Mouse (Mus musculus) limb, embryonic 14.5 days (tissue): ENCODE data around the gene Gm9936. TPM values are rescaled to one million over a fixed set of nuclear protein-coding genes. Genes with fewer than 3 reads are reported as not detected.

Source experiments
- ATAC-seq: fragments of 200-750 bp; cut with Nextera tagmentation; 2 replicates; pipeline ENCODE4 v1.8.0; 2017; ENCODE audit warnings: low read depth, moderate number of reproducible peaks, moderate TSS enrichment; ENCODE audit not compliant: low FRiP score
- DNase-seq: peaks from one replicate; pipeline ENCODE4 v3.0.0-alpha.2; 2015; ENCODE audit warnings: low spot score
- H3K27ac ChIP-seq: fragments of 300-500 bp; sonication (generic); replicated peaks from 2 replicates; pipeline ENCODE4 v1.5.1; 2014; ENCODE audit warnings: low read depth, mild to moderate bottlenecking, low read length, moderate library complexity, mixed read lengths
- H3K27me3 ChIP-seq: fragments of 300-500 bp; sonication (generic); 2 replicates; pipeline ENCODE4 v1.6.1; 2014; ENCODE audit warnings: low read length, mixed read lengths; ENCODE audit not compliant: control insufficient read depth, insufficient read depth
- H3K36me3 ChIP-seq: fragments of 300-500 bp; sonication (generic); 2 replicates; pipeline ENCODE4 v1.6.1; 2014; ENCODE audit warnings: mild to moderate bottlenecking, low read length, moderate library complexity, mixed read lengths; ENCODE audit not compliant: control insufficient read depth, insufficient read depth
- H3K4me1 ChIP-seq: fragments of 300-500 bp; sonication (generic); 2 replicates; pipeline ENCODE4 v1.6.1; 2014; ENCODE audit warnings: antibody characterized with exemption, low read length, mixed read lengths; ENCODE audit not compliant: control insufficient read depth, insufficient read depth
- H3K4me2 ChIP-seq: fragments of 300-500 bp; sonication (generic); replicated peaks from 2 replicates; pipeline ENCODE4 v1.6.1; 2014; ENCODE audit warnings: low read depth, mild to moderate bottlenecking, low read length, moderate library complexity; ENCODE audit not compliant: severe bottlenecking
- H3K4me3 ChIP-seq: fragments of 300-500 bp; sonication (generic); replicated peaks from 2 replicates; pipeline ENCODE4 v1.5.1; 2014; ENCODE audit warnings: low read length
- H3K9ac ChIP-seq: fragments of 300-500 bp; sonication (generic); 2 replicates; pipeline ENCODE4 v1.6.1; 2014; ENCODE audit warnings: mild to moderate bottlenecking, low read depth, low read length, moderate library complexity; ENCODE audit not compliant: severe bottlenecking
- H3K9me3 ChIP-seq: fragments of 300-500 bp; sonication (generic); 2 replicates; pipeline ENCODE4 v1.6.1; 2016; ENCODE audit warnings: low read length; ENCODE audit not compliant: control insufficient read depth
- POLR2A ChIP-seq: fragments of 200-500 bp; IDR thresholded peaks from 2 replicates; pipeline ENCODE4 v1.8.0; 2012; ENCODE audit warnings: inconsistent platforms, mild to moderate bottlenecking, moderate library complexity, borderline replicate concordance; ENCODE audit not compliant: insufficient read depth, insufficient read length; ENCODE audit errors: extremely low read depth
- WGBS: fragments of 180-500 bp; shearing (Covaris S2); extraction: QIAGEN DNeasy Blood & Tissue Kit; methylation state at CpG from one replicate; pipeline ENCODE4 v1.1.7; 2014; 5-methylcytosine and 5-hydroxymethylcytosine counted together
- polyA plus RNA-seq, 2 experiments: library from polyadenylated mRNA; depleted of rRNA in 1 of 2; stranded (reverse) in 1 of 2; unstranded in 1 of 2; fragments of >200 nt; fragmentation: Nextera tagmentation in 1 of 2; extraction: Ambion mirVana in 1 of 2; gene quantifications; 2 replicates each; pipeline versions ENCODE4 v1.2.1 to v1.2.3; 2012 to 2014

The Gm9936 gene
- polyA plus RNA-seq, 2 experiments = 0.13 to 0.36 TPM

- peak within 1 kb of the TSS; percentile 64 for H3K9ac ChIP-seq
These were observed 35.4 kb downstream of the Gm9936 start, which contains the start of gene 1500011B03Rik for GRCm38 (mm10) chr5:114822796-114823688. Gene 1500011B03Rik (minus strand): TSS chr5:114823468.

GRCm38 (mm10) chr5:114818124-114818523 lies 40.4 kb downstream of the Gm9936 start:
- Histone ChIP-seq H3K27me3 (no peaks in the 10 kb centered on the region), H3K4me3 (no peak overlapping the region), H3K9ac (no peak overlapping the region), H3K9me3 (0 out of 2 replicates have a peak, but pooled peaks cover 8% of the 10 kb centered on the region), H3K27ac (no peak overlapping the region), H3K4me2 (no peak overlapping the region), H3K36me3 (peaks cover 8% of the 10 kb centered on the region; the same call in 1 of the 2 replicates), H3K4me1 (no peaks in the 10 kb centered on the region)
- 88% methylated on average over 9 of the region's 11 CpGs for WGBS
- ATAC-seq = no peak
- no peak for DNase-seq
- no peak for TF ChIP-seq POLR2A

More at GRCm38 (mm10) chr5:114822796-114823688, 35.4 kb downstream of the Gm9936 start, which contains the start of gene 1500011B03Rik:
- ATAC-seq (peak; percentile 92), DNase-seq (peak; percentile 89)
- Histone ChIP-seq H3K4me3 (peak within 1 kb of the TSS; percentile 72), H3K36me3 (0 out of 2 replicates have a peak, but pooled peaks cover 3% of the 10 kb centered on the region), H3K27ac (no peak within 1 kb of the TSS), H3K9me3 (0 out of 2 replicates have a peak, but pooled peaks cover 3% of the 10 kb centered on the region), H3K4me2 (peak within 1 kb of the TSS; percentile 49), H3K27me3 (no peaks in the 10 kb centered on the region), H3K4me1 (peaks cover 4% of the 10 kb centered on the region)
- WGBS = 7% methylated on average over 49 of the region's 53 CpGs
- peak; percentile 86; the same call in 1 of the 2 replicates for TF ChIP-seq POLR2A

- no peaks in the 10 kb centered on the region for H3K4me1 ChIP-seq
- no peak overlapping the region for H3K9ac ChIP-seq
- no peak for ATAC-seq
- H3K36me3 ChIP-seq = peaks cover 6% of the 10 kb centered on the region; the same call in 1 of the 2 replicates
- no peak overlapping the region for H3K4me3 ChIP-seq
- no peak overlapping the region for H3K4me2 ChIP-seq
- H3K27me3 ChIP-seq = no peaks in the 10 kb centered on the region
- no peak for TF ChIP-seq POLR2A
- WGBS = 58% methylated on average over 6 of the region's 6 CpGs
- DNase-seq = no peak
- H3K27ac ChIP-seq = no peak overlapping the region
- 0 out of 2 replicates have a peak, but pooled peaks cover 7% of the 10 kb centered on the region for H3K9me3 ChIP-seq
These were observed 41.9 kb downstream of the Gm9936 start for GRCm38 (mm10) chr5:114816599-114816998.

- Histone ChIP-seq H3K27me3 (no peaks in the 10 kb centered on the region), H3K4me1 (no peaks in the 10 kb centered on the region), H3K27ac (peak overlapping the region; percentile 87), H3K4me3 (peak overlapping the region; percentile 89), H3K36me3 (peaks cover 7% of the 10 kb centered on the region), H3K4me2 (peak overlapping the region; percentile 41), H3K9me3 (0 out of 2 replicates have a peak, but pooled peaks cover 5% of the 10 kb centered on the region), H3K9ac (peak overlapping the region; percentile 82)
- ATAC-seq = peak; percentile 96
- TF ChIP-seq POLR2A = peak; percentile 93; the same call in 1 of the 2 replicates
- WGBS = 1% methylated on average over 45 of the region's 50 CpGs
- DNase-seq = peak; percentile 90
These were observed 44.8 kb downstream of the Gm9936 start for GRCm38 (mm10) chr5:114813525-114814181.

- H3K27me3 ChIP-seq = no peaks in the 10 kb centered on the region
- no peaks in the 10 kb centered on the region for H3K9me3 ChIP-seq
- peaks cover 21% of the 10 kb centered on the region for H3K36me3 ChIP-seq
- H3K27ac ChIP-seq = no peak overlapping the region
- no peak for ATAC-seq
- no peak for TF ChIP-seq POLR2A
- no peak overlapping the region for H3K4me3 ChIP-seq
- WGBS = 92% methylated on average over 5 of the region's 5 CpGs
- H3K9ac ChIP-seq = no peak overlapping the region
- no peak overlapping the region for H3K4me2 ChIP-seq
- DNase-seq = no peak
- peaks cover 17% of the 10 kb centered on the region for H3K4me1 ChIP-seq
These were observed 48.7 kb downstream of the Gm9936 start for GRCm38 (mm10) chr5:114809826-114810225.
